Mouse (Mus musculus): ENCODE data around the gene 4930467E23Rik.
"Not testable (repeated sequence)": the region's sequence is repeated elsewhere in the genome, so short reads cannot be mapped to it uniquely, and the experiment has no call there.

The 4930467E23Rik gene

GRCm38 (mm10) chr8:19780658-19781057, 51.3 kb downstream of the 4930467E23Rik start:
- not testable (repeated sequence) for DNase-seq (ENCODE audit: low spot score in 2 of 2)

GRCm38 (mm10) chr8:19781328-19782114, 52.1 kb downstream of the 4930467E23Rik start:
- not testable (repeated sequence) for DNase-seq (ENCODE audit: low spot score in 2 of 2)

GRCm38 (mm10) chr8:19782736-19783135, 53.4 kb downstream of the 4930467E23Rik start:
- DNase-seq (ENCODE audit: low spot score in 2 of 2), result not testable (repeated sequence)

- not testable (repeated sequence) for DNase-seq (ENCODE audit: low spot score in 2 of 2)
These were observed 54.5 kb downstream of the 4930467E23Rik start for GRCm38 (mm10) chr8:19783860-19784259.

GRCm38 (mm10) chr8:19784554-19785364, 55.4 kb downstream of the 4930467E23Rik start:
- DNase-seq (ENCODE audit: low spot score in 2 of 2), result peak; percentile 100

GRCm38 (mm10) chr8:19792696-19793095, 63.3 kb downstream of the 4930467E23Rik start:
- DNase-seq (ENCODE audit: low spot score in 2 of 2), result not testable (repeated sequence)
